Mouse (Mus musculus) forebrain, embryonic 14.5 days (tissue): Measurements from ENCODE around the gene Dedd. TPM values are rescaled to one million over a fixed set of nuclear protein-coding genes. Genes with fewer than 3 reads are reported as not detected.

Source experiments
- ATAC-seq: fragments of 200-750 bp; cut with Nextera tagmentation; 2 replicates; pipeline ENCODE4 v1.8.0; 2017; ENCODE audit warnings: mild to moderate bottlenecking, moderate library complexity
- DNase-seq: peaks from one replicate; pipeline ENCODE4 v3.0.0-alpha.2; 2015; ENCODE audit warnings: low spot score
- H3K27ac ChIP-seq: fragments of 300-500 bp; sonication (generic); 2 replicates; pipeline ENCODE4 v1.5.1; 2014; ENCODE audit warnings: low read depth, mild to moderate bottlenecking, control low read depth, low read length, moderate library complexity
- H3K27me3 ChIP-seq: fragments of 300-500 bp; sonication (generic); replicated peaks from 2 replicates; pipeline ENCODE4 v1.6.1; 2014; ENCODE audit warnings: low read length, control low read depth, mixed read lengths; ENCODE audit not compliant: control insufficient read depth, insufficient read depth
- H3K36me3 ChIP-seq: fragments of 300-500 bp; sonication (generic); 2 replicates; pipeline ENCODE4 v1.6.1; 2014; ENCODE audit warnings: low read length, control low read depth; ENCODE audit not compliant: control insufficient read depth, insufficient read depth
- H3K4me1 ChIP-seq: fragments of 300-500 bp; sonication (generic); 2 replicates; pipeline ENCODE4 v1.6.1; 2014; ENCODE audit warnings: antibody characterized with exemption, low read length, control low read depth; ENCODE audit not compliant: control insufficient read depth, insufficient read depth
- H3K4me2 ChIP-seq: fragments of 300-500 bp; sonication (generic); 2 replicates; pipeline ENCODE4 v1.6.1; 2014; ENCODE audit warnings: mild to moderate bottlenecking, control low read depth, low read length
- H3K4me3 ChIP-seq: fragments of 300-500 bp; sonication (generic); 2 replicates; pipeline ENCODE4 v1.5.1; 2014; ENCODE audit warnings: low read depth, low read length, control low read depth
- H3K9ac ChIP-seq: fragments of 300-500 bp; sonication (generic); 2 replicates; pipeline ENCODE4 v1.6.1; 2014; ENCODE audit warnings: mild to moderate bottlenecking, low read length, control low read depth, moderate library complexity
- H3K9me3 ChIP-seq: fragments of 300-500 bp; sonication (generic); replicated peaks from 2 replicates; pipeline ENCODE4 v1.6.1; 2016; ENCODE audit warnings: low read length, control low read depth, mixed read lengths; ENCODE audit not compliant: control insufficient read depth
- WGBS: fragments of 180-500 bp; shearing (Covaris S2); extraction: QIAGEN DNeasy Blood & Tissue Kit; methylation state at CpG from one replicate; pipeline ENCODE4 v1.1.7; 2014; 5-methylcytosine and 5-hydroxymethylcytosine counted together
- polyA plus RNA-seq: library from polyadenylated mRNA; unstranded; fragments of >200 nt; fragmentation: Nextera tagmentation; extraction: Ambion mirVana; gene quantifications from 2 replicates; pipeline ENCODE4 v1.2.1, GENCODE M21; 2014

Dedd gene
- polyA plus RNA-seq, 1 experiment from 2014 or later, result 53.9 TPM

DNA sequence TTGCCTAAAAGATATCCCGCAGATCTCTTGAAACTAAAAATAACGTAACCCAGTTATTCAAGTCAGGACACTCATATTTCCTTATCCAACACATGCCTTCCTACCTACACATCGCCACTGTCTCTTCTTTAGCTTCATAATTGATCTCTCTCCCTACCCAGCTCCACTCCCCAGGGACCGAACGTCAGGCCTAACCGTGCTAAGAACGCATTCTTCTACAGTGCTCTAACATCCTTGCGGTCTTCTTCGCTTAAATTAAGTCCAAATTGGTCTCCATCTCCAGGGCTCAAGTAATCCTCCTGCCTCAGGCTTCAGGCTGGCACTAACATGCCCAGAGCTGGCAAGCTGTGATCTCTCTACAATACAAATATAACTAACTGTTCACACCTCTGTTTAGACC lies 701 bp upstream of the Dedd start:
- H3K27ac ChIP-seq, result peak overlapping the region; percentile 97
- peak overlapping the region; percentile 79 for H3K9ac ChIP-seq
- 41% methylated on average over 9 of the region's 9 CpGs for WGBS
- H3K4me2 ChIP-seq, result peak overlapping the region; percentile 52
- ATAC-seq (no peak), DNase-seq (peak; percentile 22)
- H3K36me3 ChIP-seq, result 0 out of 2 replicates have a peak, but pooled peaks cover 3% of the 10 kb centered on the region
- peaks cover 19% of the 10 kb centered on the region for H3K4me1 ChIP-seq
- H3K27me3 ChIP-seq, result no peaks in the 10 kb centered on the region
- no peaks in the 10 kb centered on the region for H3K9me3 ChIP-seq
- H3K4me3 ChIP-seq, result peak overlapping the region; percentile 84

DNA sequence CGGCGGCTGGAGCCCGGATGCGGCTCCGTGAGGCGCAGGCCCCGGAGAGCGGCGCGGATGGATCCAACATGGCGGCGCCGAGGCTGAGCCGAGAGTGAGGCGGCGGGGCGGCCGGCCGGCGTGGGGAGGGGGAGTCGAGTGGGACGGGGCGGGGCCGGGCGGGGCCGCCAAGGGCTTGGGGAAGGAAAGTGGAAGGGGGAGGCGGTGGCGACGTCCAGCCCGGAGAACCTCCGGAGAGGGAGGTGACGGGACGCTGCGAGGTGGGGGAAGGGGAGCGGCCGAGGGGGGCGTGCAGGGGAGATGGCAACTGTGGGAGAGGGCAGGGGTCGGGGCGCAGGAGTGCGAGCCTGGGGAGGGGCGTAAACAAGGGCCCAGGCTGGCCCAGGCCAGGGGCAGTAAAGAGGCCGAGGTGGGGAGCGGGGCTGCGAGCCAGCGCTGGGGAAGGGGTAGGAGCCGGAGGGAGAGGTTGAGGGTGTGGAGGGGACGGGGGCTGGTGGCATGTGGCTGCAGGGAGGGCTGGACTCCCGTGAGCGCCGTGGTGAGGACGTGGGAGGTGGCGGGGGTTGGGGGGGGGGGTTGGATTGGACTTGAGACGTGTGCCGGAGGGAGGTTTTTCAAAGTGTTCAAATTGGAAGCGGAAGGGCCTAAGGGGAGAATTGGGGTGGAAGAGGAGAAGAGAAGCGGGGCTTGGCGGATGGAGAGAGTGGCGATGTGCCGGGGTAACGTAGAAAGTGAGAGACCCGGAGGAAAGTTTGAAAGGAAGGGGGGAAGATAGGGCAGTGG lies 679 bp downstream of the Dedd start:
- Histone ChIP-seq H3K9me3 (no peaks in the 10 kb centered on the region), H3K27ac (peak overlapping the region; percentile 97), H3K4me3 (peak overlapping the region; percentile 84), H3K4me1 (peaks cover 19% of the 10 kb centered on the region), H3K4me2 (peak overlapping the region; percentile 52), H3K9ac (peak overlapping the region; percentile 79), H3K36me3 (peaks cover 6% of the 10 kb centered on the region; the same call in 1 of the 2 replicates), H3K27me3 (no peaks in the 10 kb centered on the region)
- DNase-seq (peak; percentile 91), ATAC-seq (peak; percentile 87)
- WGBS, result 1% methylated on average over 59 of the region's 61 CpGs

DNA sequence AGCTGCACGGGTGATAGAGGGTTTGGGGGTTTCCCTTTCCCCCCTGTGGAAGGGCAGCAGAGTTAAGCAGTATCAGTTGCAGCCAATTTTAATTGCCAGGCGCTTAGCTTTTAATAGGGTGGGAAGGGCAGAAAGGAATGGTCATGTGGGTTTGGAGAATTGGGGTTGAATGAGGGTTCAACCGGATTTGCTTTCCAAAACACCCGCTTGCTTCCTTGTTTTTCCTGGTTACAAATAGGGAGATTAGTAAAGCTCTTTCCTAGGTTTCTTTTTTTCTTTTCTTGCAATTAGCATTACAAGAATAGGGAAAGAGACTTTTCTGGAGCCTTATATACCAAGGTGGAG lies 1.2 kb downstream of the Dedd start:
- Histone ChIP-seq H3K36me3 (peaks cover 6% of the 10 kb centered on the region; the same call in 1 of the 2 replicates), H3K27ac (peak overlapping the region; percentile 97; the same call in 1 of the 2 replicates), H3K9me3 (no peaks in the 10 kb centered on the region), H3K4me1 (peaks cover 19% of the 10 kb centered on the region), H3K9ac (peak overlapping the region; percentile 79), H3K4me3 (peak overlapping the region; percentile 84), H3K27me3 (no peaks in the 10 kb centered on the region), H3K4me2 (peak overlapping the region; percentile 52)
- DNase-seq (peak; percentile 41), ATAC-seq (no peak; the same call in 1 of the 2 replicates)
- WGBS, result 0% methylated on average over 4 of the region's 4 CpGs

DNA sequence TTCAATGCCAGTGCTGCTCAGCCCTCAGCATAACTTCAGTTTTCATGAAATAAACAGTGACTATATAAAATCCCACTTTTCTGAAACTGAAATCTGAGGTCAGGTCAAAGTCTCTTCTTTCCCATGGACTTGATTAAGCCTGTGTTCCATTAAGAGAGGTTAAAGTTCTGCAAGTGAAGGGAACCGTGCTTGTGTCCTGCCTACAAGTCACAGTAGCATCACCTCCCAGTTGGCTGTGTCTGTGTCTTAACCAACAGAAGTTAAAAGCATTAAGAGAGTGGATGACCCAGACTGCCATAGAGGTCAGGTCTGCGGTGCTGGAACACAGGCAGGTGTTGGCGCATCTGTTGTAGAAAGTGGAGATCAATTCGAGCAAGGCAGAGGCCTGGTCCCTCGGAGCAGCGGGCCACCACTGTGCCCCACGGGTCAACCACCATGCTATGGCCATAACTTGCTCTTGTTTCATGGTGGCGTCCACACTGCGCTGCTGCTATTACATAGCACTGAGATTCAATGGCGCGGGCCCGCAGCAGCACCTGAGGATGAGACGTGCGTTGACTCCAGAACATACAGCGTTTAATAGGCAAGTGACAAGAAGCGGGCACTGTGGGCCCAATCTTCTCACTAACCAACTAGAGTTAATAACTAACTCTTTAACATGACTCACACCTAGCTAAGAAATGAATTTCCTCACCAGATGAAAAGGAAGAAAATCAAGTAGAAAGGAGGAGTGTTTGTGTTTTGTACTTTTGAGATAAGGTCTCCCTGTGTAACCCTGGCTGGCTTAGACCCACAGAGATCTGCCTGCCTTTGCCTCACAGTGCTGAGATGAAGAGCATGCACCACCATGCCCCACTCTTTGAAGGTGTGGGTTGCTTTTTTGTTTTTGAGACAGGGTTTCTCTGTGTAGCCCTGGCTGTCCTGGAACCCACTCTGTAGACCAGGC lies 13.6 kb downstream of the Dedd start:
- Histone ChIP-seq H3K27ac (no peak overlapping the region), H3K4me1 (peaks cover 14% of the 10 kb centered on the region), H3K36me3 (peaks cover 60% of the 10 kb centered on the region), H3K4me3 (no peak overlapping the region), H3K9me3 (peaks cover 3% of the 10 kb centered on the region; the same call in 1 of the 2 replicates), H3K9ac (no peak overlapping the region), H3K27me3 (no peaks in the 10 kb centered on the region), H3K4me2 (no peak overlapping the region)
- DNase-seq (no peak), ATAC-seq (no peak)
- WGBS, result 98% methylated on average over 16 of the region's 16 CpGs

DNA sequence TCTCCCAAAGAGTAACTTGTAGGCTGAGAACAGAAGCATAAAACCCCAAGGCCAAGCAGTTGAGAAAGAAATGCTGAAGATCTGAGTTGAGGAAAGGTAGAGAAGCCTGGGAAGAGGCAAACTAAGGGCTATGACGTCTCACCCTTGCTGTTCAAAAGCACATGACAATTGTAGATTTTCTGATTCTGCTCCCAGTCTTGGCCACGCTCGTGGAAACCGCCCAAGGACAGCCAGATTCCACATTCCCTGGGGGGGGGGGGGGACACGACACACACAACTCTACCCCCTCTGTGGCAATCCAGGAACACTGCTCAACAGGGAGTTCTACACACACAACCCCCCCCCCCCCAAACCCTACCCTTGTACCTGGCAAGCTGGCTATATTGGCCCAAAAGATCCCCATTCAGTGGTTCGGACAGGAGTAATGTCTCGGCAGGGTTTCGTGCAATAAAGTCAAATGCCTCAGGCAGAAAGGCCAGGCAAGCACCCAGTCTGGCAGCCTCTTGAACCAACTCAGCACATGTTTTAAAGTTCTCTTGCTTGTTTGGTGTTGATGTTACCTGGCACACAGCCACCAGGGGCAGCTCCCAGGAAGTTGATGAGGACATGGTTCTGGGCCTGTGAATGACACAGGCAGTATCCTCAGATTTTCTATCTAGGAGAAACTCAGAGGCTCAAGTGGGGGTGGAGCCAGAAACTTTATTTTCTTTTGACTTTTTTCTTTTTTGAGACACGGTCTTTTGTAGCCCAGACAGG lies 15.2 kb downstream of the Dedd start:
- Histone ChIP-seq H3K9ac (no peak overlapping the region), H3K27ac (no peak overlapping the region), H3K9me3 (peaks cover 3% of the 10 kb centered on the region; the same call in 1 of the 2 replicates), H3K36me3 (peaks cover 44% of the 10 kb centered on the region), H3K4me3 (no peak overlapping the region), H3K27me3 (no peaks in the 10 kb centered on the region), H3K4me1 (peaks cover 14% of the 10 kb centered on the region), H3K4me2 (no peak overlapping the region)
- DNase-seq (no peak), ATAC-seq (no peak)
- 92% methylated on average over 8 of the region's 9 CpGs for WGBS

DNA sequence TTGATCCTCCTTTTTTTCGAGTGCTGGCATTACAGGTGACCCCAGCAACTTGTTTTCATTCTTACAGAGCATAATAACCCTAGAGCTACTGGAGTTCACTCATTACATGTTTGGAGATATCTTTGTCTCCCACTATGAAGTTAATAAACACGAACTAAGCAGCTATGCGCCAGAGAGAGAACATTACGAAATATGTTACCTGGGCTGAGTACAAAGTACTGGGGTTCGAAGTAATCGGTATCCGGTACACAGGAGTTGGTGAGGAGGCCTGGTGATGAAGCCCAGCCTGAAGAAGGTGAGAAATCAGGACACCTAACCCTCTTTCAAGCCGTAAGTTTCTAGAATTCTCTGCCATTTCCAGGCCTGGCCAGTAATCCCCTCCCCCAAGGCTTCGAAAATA lies 15.8 kb downstream of the Dedd start:
- Histone ChIP-seq H3K27me3 (no peaks in the 10 kb centered on the region), H3K4me3 (peak overlapping the region; percentile 95), H3K27ac (no peak overlapping the region), H3K9me3 (peaks cover 3% of the 10 kb centered on the region; the same call in 1 of the 2 replicates), H3K4me2 (peak overlapping the region; percentile 83), H3K9ac (peak overlapping the region; percentile 84; the same call in 1 of the 2 replicates), H3K4me1 (peaks cover 14% of the 10 kb centered on the region), H3K36me3 (peaks cover 38% of the 10 kb centered on the region)
- no peak for DNase-seq
- WGBS, result 79% methylated on average over 9 of the region's 9 CpGs
- ATAC-seq, result peak; percentile 13; the same call in 1 of the 2 replicates

DNA sequence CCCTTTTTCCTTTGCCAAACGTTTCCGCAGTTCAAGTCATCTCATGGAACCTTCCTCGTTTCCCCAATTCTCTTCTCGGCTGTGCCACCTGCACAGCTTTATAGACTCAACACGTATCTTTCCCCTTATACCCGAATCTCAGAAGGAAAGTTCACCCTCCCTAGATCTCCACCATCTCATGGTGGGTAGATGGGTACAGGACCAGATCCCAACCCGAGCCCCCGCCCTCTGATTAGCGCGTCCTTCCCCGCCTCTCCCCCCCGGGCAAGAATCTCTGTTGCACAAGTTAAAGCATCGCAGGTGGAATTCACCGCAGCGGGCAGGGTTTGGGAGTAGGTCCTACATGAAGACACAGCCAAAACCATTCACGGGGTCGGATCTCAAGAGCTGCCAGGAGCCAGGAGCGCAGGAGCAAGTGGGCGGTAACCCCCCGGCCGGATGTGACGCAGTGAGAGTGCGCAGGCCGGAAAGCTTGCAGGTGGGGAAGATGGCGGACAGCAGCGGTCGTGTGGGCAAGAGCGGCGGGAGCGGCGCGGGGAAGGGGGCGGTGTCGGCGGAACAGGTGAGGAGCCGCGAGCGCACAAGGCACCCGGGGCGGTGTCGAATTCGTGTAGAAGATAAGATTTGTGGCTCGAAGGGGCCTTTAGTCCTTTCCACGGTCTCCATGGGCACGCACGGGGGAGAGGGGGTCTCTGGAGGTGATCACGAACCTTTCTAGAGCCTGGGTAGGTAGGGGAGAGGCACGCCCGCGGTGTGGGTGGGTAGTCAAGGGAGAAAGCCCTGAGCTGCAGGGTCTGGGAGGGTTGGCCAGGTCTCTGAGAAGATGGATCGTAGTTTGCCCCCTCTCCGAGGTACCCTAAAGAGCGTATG lies 16.5 kb downstream of the Dedd start, which contains the start of the genes Nit1 and Pfdn2:
Gene Nit1, minus strand, starts transcription at position 422 of the 870 bp plus-strand sequence.
Gene Pfdn2, plus strand, starts transcription at position 446 of the 870 bp plus-strand sequence.
- peak within 1 kb of the TSS; percentile 95 for H3K4me3 ChIP-seq
- ATAC-seq (peak; percentile 96), DNase-seq (peak; percentile 95)
- peak within 1 kb of the TSS; percentile 52 for H3K27ac ChIP-seq
- 1% methylated on average over 53 of the region's 53 CpGs for WGBS
- H3K27me3 ChIP-seq, result no peaks in the 10 kb centered on the region
- peak within 1 kb of the TSS; percentile 83 for H3K4me2 ChIP-seq
- peaks cover 3% of the 10 kb centered on the region; the same call in 1 of the 2 replicates for H3K9me3 ChIP-seq
- H3K4me1 ChIP-seq, result peaks cover 14% of the 10 kb centered on the region
- peak within 1 kb of the TSS; percentile 84 for H3K9ac ChIP-seq
- H3K36me3 ChIP-seq, result peaks cover 30% of the 10 kb centered on the region
